Mouse (Mus musculus): ENCODE data around the gene Gm10964. TPM values are rescaled to one million over a fixed set of nuclear protein-coding genes. Genes with fewer than 3 reads are reported as not detected.
A peak's percentile ranks its signal among the peaks of the same experiment; 100 is the strongest.

Gene Gm10964
- polyA plus RNA-seq, 1 experiment from 2014 or later: not detected

GRCm38 (mm10) chr3:103714942-103715341 lies 24.2 kb upstream of the Gm10964 start:
- WGBS: 76% methylated on average over 8 of the region's 8 CpGs
- ATAC-seq (replicated peaks; ENCODE audit: low FRiP score) (no peak), DNase-seq (ENCODE audit: low spot score) (no peak)
- Histone ChIP-seq H3K4me2 (no peak overlapping the region), H3K27me3 (replicated peaks; ENCODE audit: control insufficient read depth, insufficient read depth, low read length) (no peaks in the 10 kb centered on the region), H3K9ac (ENCODE audit: low read depth, low read length) (no peak overlapping the region), H3K27ac (ENCODE audit: low read depth, low read length) (no peak overlapping the region), H3K36me3 (ENCODE audit: control insufficient read depth, insufficient read depth, low read length) (no peaks in the 10 kb centered on the region), H3K4me1 (replicated peaks; ENCODE audit: control insufficient read depth, insufficient read depth, low read length) (no peaks in the 10 kb centered on the region), H3K9me3 (ENCODE audit: control insufficient read depth, low read length) (no peaks in the 10 kb centered on the region), H3K4me3 (ENCODE audit: low read depth, low read length) (no peak overlapping the region)

- Histone ChIP-seq H3K4me2 (no peak overlapping the region), H3K9ac (ENCODE audit: low read depth, low read length) (no peak overlapping the region), H3K9me3 (ENCODE audit: control insufficient read depth, low read length) (no peaks in the 10 kb centered on the region), H3K27ac (ENCODE audit: low read depth, low read length) (no peak overlapping the region), H3K4me1 (replicated peaks; ENCODE audit: control insufficient read depth, insufficient read depth, low read length) (no peaks in the 10 kb centered on the region), H3K27me3 (replicated peaks; ENCODE audit: control insufficient read depth, insufficient read depth, low read length) (no peaks in the 10 kb centered on the region), H3K36me3 (ENCODE audit: control insufficient read depth, insufficient read depth, low read length) (no peaks in the 10 kb centered on the region), H3K4me3 (ENCODE audit: low read depth, low read length) (no peak overlapping the region)
- ATAC-seq (replicated peaks; ENCODE audit: low FRiP score) (no peak), DNase-seq (ENCODE audit: low spot score) (no peak)
- 68% methylated on average over 11 of the region's 11 CpGs for WGBS
Measured at GRCm38 (mm10) chr3:103715762-103716693, 23.1 kb upstream of the Gm10964 start.

- H3K9me3 ChIP-seq (ENCODE audit: control insufficient read depth, low read length): no peaks in the 10 kb centered on the region
- no peak overlapping the region for H3K4me2 ChIP-seq
- H3K27me3 ChIP-seq (replicated peaks; ENCODE audit: control insufficient read depth, insufficient read depth, low read length): no peaks in the 10 kb centered on the region
- H3K4me3 ChIP-seq (ENCODE audit: low read depth, low read length): no peak overlapping the region
- WGBS: 64% methylated on average over 15 of the region's 15 CpGs
- no peak overlapping the region for H3K27ac ChIP-seq (ENCODE audit: low read depth, low read length)
- H3K4me1 ChIP-seq (replicated peaks; ENCODE audit: control insufficient read depth, insufficient read depth, low read length): no peaks in the 10 kb centered on the region
- no peak for ATAC-seq (replicated peaks; ENCODE audit: low FRiP score)
- no peak overlapping the region for H3K9ac ChIP-seq (ENCODE audit: low read depth, low read length)
- H3K36me3 ChIP-seq (ENCODE audit: control insufficient read depth, insufficient read depth, low read length): no peaks in the 10 kb centered on the region
- DNase-seq (ENCODE audit: low spot score): no peak
Measured at GRCm38 (mm10) chr3:103716774-103717760, 22.1 kb upstream of the Gm10964 start.

GRCm38 (mm10) chr3:103718728-103719127 lies 20.4 kb upstream of the Gm10964 start:
- no peaks in the 10 kb centered on the region for H3K27me3 ChIP-seq (replicated peaks; ENCODE audit: control insufficient read depth, insufficient read depth, low read length)
- no peak overlapping the region for H3K9ac ChIP-seq (ENCODE audit: low read depth, low read length)
- no peak overlapping the region for H3K4me3 ChIP-seq (ENCODE audit: low read depth, low read length)
- ATAC-seq (replicated peaks; ENCODE audit: low FRiP score): no peak
- H3K4me2 ChIP-seq: no peak overlapping the region
- H3K36me3 ChIP-seq (ENCODE audit: control insufficient read depth, insufficient read depth, low read length): no peaks in the 10 kb centered on the region
- no peak overlapping the region for H3K27ac ChIP-seq (ENCODE audit: low read depth, low read length)
- WGBS: 79% methylated on average over 4 of the region's 4 CpGs
- no peak for DNase-seq (ENCODE audit: low spot score)
- no peaks in the 10 kb centered on the region for H3K4me1 ChIP-seq (replicated peaks; ENCODE audit: control insufficient read depth, insufficient read depth, low read length)
- no peaks in the 10 kb centered on the region for H3K9me3 ChIP-seq (ENCODE audit: control insufficient read depth, low read length)

GRCm38 (mm10) chr3:103724137-103724536 lies 15.0 kb upstream of the Gm10964 start:
- WGBS: 42% methylated on average over 3 of the region's 3 CpGs
- no peaks in the 10 kb centered on the region for H3K9me3 ChIP-seq (ENCODE audit: control insufficient read depth, low read length)
- no peak overlapping the region for H3K9ac ChIP-seq (ENCODE audit: low read depth, low read length)
- DNase-seq (ENCODE audit: low spot score) (no peak), ATAC-seq (replicated peaks; ENCODE audit: low FRiP score) (peak; percentile 81)
- no peak overlapping the region for H3K4me2 ChIP-seq
- no peak overlapping the region for H3K4me3 ChIP-seq (ENCODE audit: low read depth, low read length)
- no peaks in the 10 kb centered on the region for H3K36me3 ChIP-seq (ENCODE audit: control insufficient read depth, insufficient read depth, low read length)
- no peaks in the 10 kb centered on the region for H3K27me3 ChIP-seq (replicated peaks; ENCODE audit: control insufficient read depth, insufficient read depth, low read length)
- no peak overlapping the region for H3K27ac ChIP-seq (ENCODE audit: low read depth, low read length)
- no peaks in the 10 kb centered on the region for H3K4me1 ChIP-seq (replicated peaks; ENCODE audit: control insufficient read depth, insufficient read depth, low read length)

GRCm38 (mm10) chr3:103726642-103727041 lies 12.5 kb upstream of the Gm10964 start:
- DNase-seq (ENCODE audit: low spot score): no peak
- Histone ChIP-seq H3K4me1 (replicated peaks; ENCODE audit: control insufficient read depth, insufficient read depth, low read length) (no peaks in the 10 kb centered on the region), H3K36me3 (ENCODE audit: control insufficient read depth, insufficient read depth, low read length) (no peaks in the 10 kb centered on the region), H3K4me3 (ENCODE audit: low read depth, low read length) (no peak overlapping the region), H3K9ac (ENCODE audit: low read depth, low read length) (no peak overlapping the region), H3K27me3 (replicated peaks; ENCODE audit: control insufficient read depth, insufficient read depth, low read length) (no peaks in the 10 kb centered on the region), H3K9me3 (ENCODE audit: control insufficient read depth, low read length) (no peaks in the 10 kb centered on the region), H3K27ac (ENCODE audit: low read depth, low read length) (no peak overlapping the region), H3K4me2 (no peak overlapping the region)
- 63% methylated on average over 3 of the region's 3 CpGs for WGBS
- no peak for ATAC-seq (replicated peaks; ENCODE audit: low FRiP score)

GRCm38 (mm10) chr3:103727813-103728326 lies 11.3 kb upstream of the Gm10964 start:
- WGBS: 38% methylated on average over 2 of the region's 2 CpGs
- H3K27ac ChIP-seq (ENCODE audit: low read depth, low read length): no peak overlapping the region
- H3K27me3 ChIP-seq (replicated peaks; ENCODE audit: control insufficient read depth, insufficient read depth, low read length): no peaks in the 10 kb centered on the region
- DNase-seq (ENCODE audit: low spot score): no peak
- H3K9me3 ChIP-seq (ENCODE audit: control insufficient read depth, low read length): no peaks in the 10 kb centered on the region
- no peaks in the 10 kb centered on the region for H3K36me3 ChIP-seq (ENCODE audit: control insufficient read depth, insufficient read depth, low read length)
- H3K4me2 ChIP-seq: no peak overlapping the region
- no peak overlapping the region for H3K9ac ChIP-seq (ENCODE audit: low read depth, low read length)
- H3K4me3 ChIP-seq (ENCODE audit: low read depth, low read length): no peak overlapping the region
- H3K4me1 ChIP-seq (replicated peaks; ENCODE audit: control insufficient read depth, insufficient read depth, low read length): no peaks in the 10 kb centered on the region
- no peak for ATAC-seq (replicated peaks; ENCODE audit: low FRiP score)

GRCm38 (mm10) chr3:103729850-103730249 lies 9.3 kb upstream of the Gm10964 start:
- WGBS: 80% methylated on average over 9 of the region's 9 CpGs
- DNase-seq (ENCODE audit: low spot score): no peak
- H3K4me2 ChIP-seq: no peak overlapping the region
- H3K9ac ChIP-seq (ENCODE audit: low read depth, low read length): no peak overlapping the region
- H3K9me3 ChIP-seq (ENCODE audit: control insufficient read depth, low read length): no peaks in the 10 kb centered on the region
- H3K27me3 ChIP-seq (replicated peaks; ENCODE audit: control insufficient read depth, insufficient read depth, low read length): no peaks in the 10 kb centered on the region
- H3K4me3 ChIP-seq (ENCODE audit: low read depth, low read length): no peak overlapping the region
- H3K36me3 ChIP-seq (ENCODE audit: control insufficient read depth, insufficient read depth, low read length): no peaks in the 10 kb centered on the region
- H3K4me1 ChIP-seq (replicated peaks; ENCODE audit: control insufficient read depth, insufficient read depth, low read length): peaks cover 4% of the 10 kb centered on the region
- H3K27ac ChIP-seq (ENCODE audit: low read depth, low read length): no peak overlapping the region
- ATAC-seq (replicated peaks; ENCODE audit: low FRiP score): no peak
